Mouse (Mus musculus): ENCODE data around the gene C030005K15Rik.
"Not testable (repeated sequence)": the region's sequence is repeated elsewhere in the genome, so short reads cannot be mapped to it uniquely, and the experiment has no call there.

C030005K15Rik gene

DNA sequence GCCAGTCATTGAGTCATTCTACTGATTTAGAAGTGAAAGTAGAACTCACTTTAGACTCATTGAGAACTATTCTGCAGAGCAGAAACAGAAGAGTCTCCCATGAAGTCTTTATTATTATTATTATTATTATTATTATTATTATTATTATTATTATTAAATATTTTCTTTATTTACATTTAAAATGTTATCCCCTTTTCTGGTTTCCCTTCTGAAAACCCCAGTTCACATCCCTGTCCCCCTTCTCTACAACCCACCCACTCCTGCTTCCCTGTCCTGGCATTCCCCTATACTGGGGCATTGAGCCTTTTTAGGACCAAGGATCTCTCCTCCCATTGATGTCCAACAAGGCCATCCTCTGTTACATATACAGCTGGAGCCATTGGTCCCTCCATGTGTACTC is at the start of gene C030005K15Rik:
Gene C030005K15Rik (minus strand): TSS at position 101 of the 400 bp plus-strand sequence.
- DNase-seq = not testable (repeated sequence)

DNA sequence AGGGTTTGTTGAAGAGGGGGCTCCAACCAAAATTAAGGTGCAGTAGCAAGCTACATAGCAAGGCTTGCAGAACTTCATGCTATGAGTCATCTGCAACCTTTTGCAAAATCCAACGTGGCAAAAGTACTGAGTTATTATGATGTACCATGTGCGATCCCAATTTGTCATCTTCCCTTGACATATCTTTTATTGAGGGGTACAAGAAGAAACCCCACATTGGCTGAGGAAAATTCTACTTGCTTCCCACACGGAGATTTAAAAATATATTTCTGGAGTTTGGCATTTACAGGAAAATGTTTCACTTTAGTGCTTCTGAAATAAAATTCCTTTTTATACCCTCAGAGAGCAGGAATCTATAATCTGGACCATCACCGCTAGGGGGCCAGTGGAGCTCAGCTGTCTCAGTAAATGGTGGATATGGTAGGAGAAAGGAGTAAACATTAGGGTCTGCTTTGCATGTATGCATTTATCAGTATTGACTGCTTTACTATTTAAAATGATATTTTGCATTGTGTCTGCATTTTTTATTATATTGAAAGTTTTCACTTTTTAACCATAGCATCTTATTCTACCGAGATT is 41.7 kb upstream of the C030005K15Rik start:
- DNase-seq = no peak

DNA sequence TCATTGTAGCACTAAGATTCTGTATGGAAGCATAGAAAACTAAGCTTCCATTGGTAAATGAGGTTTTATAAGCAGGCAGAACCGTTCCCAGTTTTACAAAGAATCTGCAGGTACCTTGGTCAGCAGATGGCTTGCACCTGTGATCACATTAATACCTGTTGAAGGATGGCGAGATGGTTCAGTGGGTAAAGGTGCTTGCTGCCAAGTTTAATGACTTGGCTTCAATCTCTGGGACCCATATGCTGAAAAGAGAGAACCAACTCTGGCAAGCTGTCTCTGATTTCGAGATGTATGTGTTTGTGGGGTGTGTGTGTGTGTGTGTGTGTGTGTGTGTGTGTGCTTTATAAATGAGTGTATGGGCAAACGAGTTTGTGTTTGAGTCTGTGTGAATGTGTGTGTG is 27.3 kb upstream of the C030005K15Rik start:
- DNase-seq = no peak

DNA sequence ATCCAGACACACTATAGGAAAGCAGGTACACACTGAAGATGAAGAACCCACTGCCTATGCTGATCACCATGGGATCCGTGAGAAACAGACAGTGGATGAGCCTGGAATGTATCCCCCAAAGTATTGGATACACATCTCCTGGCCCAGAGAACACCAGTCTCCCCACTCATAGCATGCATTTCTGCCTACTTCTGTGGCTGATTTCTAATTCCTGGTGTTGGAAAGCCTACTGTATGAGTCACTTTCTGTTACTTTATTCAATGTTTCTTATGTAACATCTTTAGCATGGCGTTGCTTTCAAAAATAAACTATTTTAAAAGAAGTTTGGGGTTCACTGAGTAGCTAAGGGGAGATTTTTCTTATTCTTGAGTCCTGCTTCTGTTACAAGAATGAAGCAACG is 20.7 kb upstream of the C030005K15Rik start:
- no peak for DNase-seq

DNA sequence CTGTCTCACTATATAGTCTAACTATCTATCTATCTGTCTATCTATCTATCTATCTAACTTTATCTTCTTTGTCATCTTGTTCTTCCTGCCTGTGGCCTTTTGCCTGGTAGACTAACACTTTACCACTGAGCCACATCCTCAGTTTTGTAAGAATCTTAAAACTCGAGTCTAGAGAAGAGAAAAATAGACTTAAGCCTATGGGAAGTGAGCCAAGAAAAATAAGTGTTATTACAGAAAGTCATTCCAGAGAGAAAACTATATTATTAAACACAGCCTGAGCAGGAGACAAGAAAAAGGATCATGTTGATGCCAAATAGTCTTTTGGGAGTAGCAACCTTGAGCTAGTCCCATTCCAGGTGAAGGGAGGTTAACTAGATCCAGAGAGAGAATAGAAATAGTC is 626 bp downstream of the C030005K15Rik start:
- no peak for DNase-seq

DNA sequence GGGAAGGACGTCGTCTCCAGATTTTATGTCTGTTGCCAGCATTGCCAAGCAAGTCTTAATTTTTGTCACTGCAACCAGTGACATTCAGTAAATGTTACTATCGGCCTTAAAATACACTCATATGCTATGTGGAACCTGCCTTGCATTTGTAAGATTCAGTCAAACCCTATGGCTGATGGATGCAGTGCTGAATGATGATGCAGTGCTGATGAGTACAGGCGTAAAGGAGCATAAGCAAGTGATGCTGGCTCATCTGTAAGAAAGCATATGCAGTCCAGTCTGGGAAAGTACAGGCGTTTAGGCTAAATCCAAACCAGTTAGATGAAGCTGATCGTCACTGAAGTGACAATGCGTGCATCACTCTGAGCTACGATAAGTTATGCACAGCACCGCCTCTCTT is 3.8 kb downstream of the C030005K15Rik start:
- DNase-seq = no peak

DNA sequence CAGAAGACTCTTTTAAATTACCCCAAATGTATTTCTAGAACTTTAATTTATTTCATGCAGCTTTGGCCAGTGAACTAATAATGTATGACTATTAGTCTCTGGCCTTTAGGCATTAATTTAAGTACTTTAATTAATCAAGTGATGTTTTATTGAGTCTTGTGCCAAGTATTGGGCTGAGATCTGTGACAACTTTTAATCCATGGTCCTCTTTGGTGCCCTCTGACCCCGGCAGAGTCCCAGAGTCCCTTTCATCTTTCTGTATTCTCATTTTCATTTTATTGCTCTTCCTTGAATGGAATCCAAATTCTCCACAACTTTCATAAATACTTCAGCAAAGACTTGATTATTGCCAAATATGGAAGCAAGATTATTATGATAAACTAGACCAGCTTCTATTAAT is 5.9 kb downstream of the C030005K15Rik start:
- no peak for DNase-seq

DNA sequence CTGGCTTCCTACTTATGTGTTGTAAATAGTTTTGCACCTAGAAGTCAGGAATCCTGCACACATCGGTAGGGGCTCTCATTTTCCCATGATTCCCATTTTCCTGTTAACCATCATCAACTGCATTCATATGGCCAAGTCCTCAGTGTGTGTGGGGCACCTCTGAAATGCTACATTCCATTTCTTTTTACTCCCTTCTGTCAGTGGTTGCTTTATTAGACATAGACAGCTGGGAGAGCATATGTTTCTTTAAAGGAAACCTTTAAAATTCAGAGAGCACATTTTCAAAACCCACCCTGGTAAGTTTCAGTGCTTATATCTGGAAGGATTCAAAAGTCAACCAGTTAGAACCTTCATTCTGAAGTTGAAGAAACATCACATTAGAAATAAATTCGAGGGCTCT is 8.5 kb downstream of the C030005K15Rik start:
- no peak for DNase-seq

DNA sequence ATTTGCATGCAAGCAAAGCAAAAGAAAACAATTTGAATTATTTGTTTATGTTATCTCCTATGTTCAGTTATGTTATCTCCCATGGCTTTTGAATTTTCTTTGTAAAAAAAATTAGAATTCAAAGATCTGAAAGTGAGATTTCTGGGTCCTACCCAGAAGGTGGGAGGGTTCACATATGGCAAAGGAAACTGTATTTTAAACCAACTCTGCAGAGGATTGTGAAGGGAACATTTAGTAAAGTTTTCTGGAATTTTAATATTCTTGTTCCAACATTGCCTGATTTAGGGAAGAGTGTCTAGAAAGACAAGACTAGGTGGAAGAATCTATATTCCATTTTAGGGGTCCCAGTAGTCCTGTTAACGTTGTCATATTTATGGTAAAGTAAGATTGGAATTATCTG is 9.3 kb downstream of the C030005K15Rik start:
- no peak for DNase-seq

DNA sequence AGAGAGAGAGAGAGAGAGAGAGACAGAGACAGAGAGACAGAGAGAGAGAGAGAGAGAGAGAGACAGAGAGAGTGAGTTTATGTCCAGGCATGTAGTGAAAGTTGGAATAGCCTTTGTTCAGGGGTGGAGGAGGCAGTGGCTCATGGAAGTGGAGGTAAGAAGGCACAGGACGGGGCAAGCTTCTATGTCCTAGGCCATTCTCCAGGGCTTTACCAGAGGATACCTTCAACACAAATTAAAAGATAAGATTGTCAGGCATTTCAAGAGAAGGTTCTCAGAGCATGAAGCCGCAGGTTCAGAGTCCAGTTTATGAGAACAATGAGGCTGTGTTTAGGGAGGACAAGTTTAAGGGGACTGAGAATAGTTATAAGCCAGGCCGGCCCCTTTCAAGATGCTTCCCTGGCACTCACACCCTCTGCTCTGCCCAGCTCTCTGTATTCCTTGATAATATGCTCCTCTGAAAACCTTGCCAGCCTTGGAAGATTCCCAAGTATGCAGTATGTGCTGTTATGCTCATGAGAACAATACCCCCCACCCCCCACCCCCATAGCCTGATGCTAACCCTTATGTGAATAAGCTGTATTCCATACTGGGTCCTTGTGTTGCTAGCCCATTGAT is 11.2 kb downstream of the C030005K15Rik start:
- DNase-seq = no peak

DNA sequence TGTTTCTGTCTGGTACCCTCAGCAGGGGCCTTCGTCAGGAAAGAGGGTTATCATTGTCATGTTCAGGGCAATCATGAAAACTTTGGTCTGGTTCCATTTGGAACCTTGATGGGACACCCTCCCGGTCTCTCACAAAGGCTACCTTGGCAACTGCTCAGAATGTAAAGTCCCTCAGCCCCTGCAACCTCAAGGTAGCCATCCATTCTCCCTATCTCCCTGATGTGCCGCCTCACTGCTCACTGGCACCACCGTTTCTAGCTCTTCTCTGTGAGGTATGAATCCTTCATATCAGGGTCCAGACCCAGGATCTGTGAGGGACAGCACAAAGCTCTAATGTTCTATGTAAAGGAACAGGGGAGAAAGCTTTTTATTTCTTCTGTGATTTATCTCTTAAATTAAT is 12.0 kb downstream of the C030005K15Rik start:
- no peak for DNase-seq

DNA sequence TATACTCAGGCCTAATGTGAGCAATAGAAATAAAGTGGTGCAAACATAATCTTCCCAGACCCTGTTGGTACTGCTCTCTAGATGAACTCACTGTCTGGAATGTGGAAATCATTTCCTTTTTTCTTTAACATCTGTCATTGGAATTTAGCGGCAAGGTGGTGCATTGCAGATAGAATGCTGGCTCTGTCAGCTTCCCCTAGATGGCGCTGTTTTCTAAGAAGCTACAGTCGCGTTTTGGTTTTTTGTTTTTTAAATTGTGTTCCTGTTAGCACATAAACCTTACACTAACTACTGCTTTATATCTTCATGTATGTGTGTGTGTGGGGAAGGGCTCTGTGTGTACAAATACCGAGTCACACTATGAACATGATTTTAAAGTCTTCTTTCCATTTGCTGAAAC is 13.9 kb downstream of the C030005K15Rik start:
- DNase-seq = peak; percentile 8

DNA sequence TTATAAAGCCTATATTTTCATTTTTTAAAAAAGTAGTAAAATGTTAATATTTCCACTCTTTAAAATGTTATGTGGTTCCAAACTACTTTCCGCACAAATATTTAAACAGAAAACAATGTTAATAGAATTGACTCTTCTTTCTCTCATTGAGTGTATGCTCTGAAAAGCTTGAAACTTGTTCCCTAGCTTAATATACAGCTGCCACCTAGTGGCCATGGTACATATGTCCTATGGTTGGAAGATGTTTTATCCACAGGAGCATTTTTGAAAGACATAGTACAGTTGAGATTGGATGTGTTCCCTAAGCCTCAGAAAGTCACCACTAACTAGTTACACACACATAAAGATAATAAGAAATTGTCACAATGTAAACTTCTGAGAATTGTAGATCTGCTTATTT is 22.0 kb downstream of the C030005K15Rik start:
- DNase-seq = no peak

DNA sequence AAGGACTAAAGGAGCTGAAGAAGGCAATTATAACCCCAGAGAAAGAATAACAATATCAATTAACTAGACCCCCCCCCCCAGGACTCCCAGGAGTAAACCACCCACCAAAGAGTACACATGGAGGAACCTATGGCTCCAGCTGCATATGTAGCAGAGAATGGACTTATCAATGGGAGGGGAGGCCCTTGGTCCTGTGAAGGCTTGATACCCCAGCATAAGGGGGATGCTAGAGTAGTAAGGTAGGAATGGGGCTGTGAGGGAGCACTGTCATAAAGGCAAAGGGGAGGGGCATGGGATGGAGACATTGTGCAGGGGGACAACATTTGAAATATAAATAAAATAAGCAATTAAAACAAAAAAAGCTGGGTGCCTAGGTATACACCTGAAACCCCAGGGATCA is 24.2 kb downstream of the C030005K15Rik start:
- DNase-seq = no peak

DNA sequence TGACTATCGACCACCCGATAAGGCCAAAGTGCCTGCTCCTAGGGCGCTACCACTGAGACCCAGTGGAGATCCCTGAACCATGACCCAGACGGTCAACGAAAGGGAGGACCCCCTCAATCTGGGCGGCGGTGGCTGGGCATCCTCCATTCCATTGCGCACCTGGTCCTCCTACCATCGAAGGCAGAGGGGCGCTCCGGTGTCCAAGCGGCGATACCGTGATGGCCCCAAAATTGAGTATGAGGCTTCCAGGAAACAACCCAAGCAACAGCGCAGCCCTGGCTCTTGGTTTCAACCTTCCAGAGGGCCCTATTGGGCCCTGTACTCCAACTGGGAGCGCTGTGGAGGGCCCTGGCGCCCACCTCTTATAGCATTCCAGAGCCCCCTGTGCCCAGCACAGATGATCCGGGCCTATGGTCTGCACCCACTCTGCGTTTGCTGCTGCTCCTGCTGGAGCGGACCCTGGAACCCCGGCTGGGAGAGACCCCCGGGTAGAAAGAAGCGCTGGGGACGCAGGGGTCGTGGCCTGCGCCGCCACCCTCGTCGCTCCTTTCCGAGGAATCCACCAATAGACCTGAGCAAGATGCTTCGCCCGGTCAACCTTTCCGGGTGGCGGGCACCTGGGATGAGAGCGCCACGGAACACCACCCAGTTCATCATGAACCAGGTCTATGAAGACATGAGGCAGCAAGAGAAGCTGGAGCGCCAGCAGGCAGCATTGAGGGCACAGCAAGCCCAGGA is 33.0 kb downstream of the C030005K15Rik start:
- DNase-seq = no peak

DNA sequence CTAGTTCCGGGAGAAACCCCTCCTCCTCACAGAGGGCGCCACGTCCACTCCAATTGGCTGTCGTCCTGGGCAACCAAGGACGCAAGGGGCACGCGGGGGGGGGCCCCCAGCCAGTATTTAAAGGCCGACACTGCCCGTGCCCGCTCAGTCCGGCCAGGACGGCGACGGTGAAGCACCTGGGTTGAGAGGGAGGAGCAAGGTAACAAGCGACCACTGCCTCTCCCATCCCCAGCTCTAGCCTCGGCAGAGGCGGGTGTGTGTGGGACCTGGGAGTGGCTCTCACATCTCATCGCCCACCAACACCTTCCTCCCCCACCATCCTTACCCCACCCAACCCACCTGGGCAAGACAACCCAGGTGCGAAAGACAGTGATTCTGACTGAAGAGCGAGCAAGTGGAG is 33.6 kb downstream of the C030005K15Rik start, which contains the start of gene Ccer1:
Gene Ccer1 (plus strand): TSS at position 147 of the 400 bp plus-strand sequence.
- DNase-seq = no peak

DNA sequence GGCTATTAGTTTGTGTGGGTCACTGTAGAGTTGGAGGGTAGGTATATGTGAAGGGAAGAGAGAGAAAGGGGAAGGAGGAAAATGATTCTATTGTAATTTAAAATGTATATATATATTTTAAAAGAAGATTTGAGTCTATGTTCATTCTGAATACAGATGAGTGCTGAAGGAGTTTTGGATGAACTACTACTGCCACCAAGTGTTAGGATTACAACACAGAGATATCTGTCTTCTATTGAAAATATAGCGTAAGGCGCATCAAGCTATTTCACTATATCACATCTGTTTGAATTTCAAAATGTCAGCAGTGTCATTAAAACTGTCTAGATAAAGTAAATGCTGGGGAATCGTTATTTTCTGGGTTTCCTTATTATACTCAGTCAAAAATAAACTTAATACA is 37.1 kb downstream of the C030005K15Rik start:
- DNase-seq = no peak

DNA sequence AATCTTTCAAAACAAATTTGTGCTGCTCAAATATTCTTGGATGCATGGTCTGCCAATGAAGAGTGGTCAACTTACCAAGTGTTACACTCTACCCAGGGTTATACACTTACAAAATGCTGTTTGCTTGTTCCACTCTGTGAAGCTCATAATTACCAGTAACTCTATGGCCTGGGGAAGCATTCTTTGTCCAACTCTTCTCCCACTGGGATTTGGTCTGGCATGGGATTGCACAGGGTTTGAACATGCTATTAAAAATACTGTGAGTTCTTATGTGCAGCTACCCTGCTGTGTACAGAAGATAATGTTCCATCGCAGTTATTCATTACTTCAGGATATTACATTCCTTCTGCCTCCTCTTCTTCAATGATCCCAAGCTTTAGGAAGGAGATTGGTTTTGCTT is 39.4 kb downstream of the C030005K15Rik start:
- DNase-seq = no peak

DNA sequence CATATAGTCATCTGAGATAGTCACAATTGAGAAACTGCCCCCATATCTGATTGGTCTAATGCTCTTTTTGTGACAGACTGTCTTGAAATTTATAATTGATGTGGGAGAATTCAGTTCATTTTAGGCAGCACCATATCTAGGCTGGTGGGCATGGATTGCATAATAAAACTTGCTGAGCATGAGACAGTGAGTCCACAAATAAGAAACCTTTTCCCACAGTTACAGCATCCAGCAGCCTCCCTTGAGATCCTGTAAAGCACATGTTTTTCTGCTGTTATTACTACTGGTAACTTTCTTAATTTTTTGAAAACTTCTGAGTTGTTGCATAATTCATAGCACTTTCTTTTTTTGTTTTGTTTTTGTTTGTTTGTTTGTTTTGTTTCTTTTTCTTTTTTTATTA is 43.6 kb downstream of the C030005K15Rik start:
- DNase-seq = no peak
